Mouse (Mus musculus) retina, postnatal 7 days (tissue): Measurements from ENCODE around the gene Atad3a.
"Not testable (repeated sequence)": the region's sequence is repeated elsewhere in the genome, so short reads cannot be mapped to it uniquely, and the experiment has no call there.

Source experiments
- DNase-seq: peaks from one replicate; pipeline ENCODE4 v3.0.0-alpha.2; 2012; ENCODE audit warnings: low read depth, low spot score

Atad3a gene

GRCm38 (mm10) chr4:155760613-155761355 lies at the start of gene Atad3a:
Atad3a (minus strand) TSS chr4:155761093.
- DNase-seq, result peak; percentile 91

- no peak for DNase-seq
Observed at GRCm38 (mm10) chr4:155807841-155808240, 46.9 kb upstream of the Atad3a start.

DNA sequence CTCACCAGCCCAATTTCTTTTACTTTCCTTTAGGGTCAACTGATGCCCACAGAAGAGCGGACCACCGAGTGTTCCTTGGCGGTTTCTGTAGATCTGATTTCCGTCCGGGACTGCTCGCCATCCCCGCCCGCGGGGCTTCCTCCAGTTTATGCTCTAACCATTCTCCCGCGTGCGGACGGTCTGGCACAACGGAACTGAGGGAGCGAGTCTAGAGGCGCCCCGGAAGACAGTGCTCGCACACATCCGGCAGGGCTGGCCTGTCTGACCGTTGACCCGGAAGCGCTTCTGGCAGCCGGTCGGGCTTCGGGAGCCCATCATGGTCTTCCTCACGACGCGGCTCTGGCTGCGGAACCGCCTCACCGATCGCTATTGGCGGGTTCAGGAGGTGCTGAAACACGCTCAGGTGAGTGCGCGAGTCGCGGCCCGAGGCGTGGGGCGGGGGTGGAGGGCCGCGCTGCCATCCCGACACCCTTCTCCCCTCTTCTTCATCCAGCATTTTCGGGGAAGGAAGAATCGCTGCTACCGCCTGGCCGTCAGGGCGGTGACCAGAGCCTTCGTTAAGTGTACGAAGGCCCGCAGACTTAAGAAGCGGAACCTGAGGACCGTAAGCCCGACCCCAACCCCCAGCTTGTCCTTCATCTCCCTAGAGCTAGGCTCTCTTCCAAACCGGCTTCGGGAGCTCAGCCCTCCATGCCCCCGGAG lies 42.6 kb upstream of the Atad3a start:
- peak; percentile 89 for DNase-seq

DNA sequence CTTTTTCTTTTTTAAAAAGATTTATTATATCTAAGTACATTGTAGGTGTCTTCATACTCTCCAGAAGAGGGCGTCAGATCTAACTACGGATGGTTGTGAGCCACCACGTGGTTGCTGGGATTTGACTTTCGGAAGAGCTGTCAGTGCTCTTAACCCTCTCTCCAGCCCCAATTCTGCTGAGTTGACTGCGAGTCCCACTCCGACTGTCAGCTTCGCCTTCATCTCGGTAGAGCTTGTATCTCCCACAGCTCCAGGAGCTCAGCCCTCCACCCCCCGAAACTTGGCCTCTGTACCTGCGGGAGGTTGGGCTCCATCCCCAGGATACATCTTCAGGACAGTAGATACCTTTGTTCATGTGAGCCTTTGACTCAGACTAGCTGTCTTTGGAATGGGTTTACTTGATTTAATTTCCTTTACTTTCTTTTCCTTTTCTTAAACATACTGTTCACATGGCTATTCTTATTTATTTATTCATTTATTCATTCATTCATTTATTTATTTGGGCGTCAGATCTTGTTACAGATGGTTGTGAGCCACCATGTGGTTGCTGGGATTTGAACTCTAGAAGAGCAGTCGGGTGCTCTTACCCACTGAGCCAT lies 41.9 kb upstream of the Atad3a start, which contains the start of gene Mrpl20:
TSS of gene Mrpl20 (plus strand) at position 138 of the 599 bp plus-strand sequence.
- DNase-seq, result no peak

- DNase-seq, result no peak
Observed at GRCm38 (mm10) chr4:155802075-155802474, 41.2 kb upstream of the Atad3a start.

- DNase-seq, result no peak
Observed at GRCm38 (mm10) chr4:155793730-155794129, 32.8 kb upstream of the Atad3a start.

GRCm38 (mm10) chr4:155791240-155791933 lies 30.5 kb upstream of the Atad3a start:
- no peak for DNase-seq

DNA sequence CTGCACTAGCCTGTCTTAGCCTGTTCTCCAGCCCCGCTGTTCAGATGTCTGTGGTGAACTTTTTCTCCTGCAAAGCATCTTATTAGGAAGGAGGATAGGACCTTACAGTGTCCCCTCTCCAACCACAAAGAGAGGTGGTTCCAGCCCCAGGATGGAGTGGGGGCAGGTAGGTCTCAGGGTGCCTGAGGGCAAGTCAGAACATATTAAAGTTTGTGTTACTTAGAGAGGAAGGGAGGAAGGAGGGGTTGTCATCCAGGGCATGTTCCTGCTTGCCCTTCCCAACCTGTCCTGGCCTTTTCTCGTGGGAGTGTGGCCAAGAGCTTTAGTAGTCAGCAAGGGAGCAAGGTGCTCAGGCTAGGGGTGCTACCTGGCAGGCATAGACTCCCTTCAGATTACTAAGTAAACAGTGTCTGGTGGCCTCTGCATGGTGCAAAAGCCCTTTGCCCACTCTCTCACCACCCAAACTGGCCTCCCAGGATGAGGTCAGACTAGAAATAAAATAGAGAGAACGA lies 29.8 kb upstream of the Atad3a start:
- DNase-seq, result no peak

GRCm38 (mm10) chr4:155790021-155790489 lies 29.2 kb upstream of the Atad3a start, which contains the start of gene Ankrd65:
Ankrd65 (plus strand) TSS chr4:155790439.
- DNase-seq, result no peak

DNA sequence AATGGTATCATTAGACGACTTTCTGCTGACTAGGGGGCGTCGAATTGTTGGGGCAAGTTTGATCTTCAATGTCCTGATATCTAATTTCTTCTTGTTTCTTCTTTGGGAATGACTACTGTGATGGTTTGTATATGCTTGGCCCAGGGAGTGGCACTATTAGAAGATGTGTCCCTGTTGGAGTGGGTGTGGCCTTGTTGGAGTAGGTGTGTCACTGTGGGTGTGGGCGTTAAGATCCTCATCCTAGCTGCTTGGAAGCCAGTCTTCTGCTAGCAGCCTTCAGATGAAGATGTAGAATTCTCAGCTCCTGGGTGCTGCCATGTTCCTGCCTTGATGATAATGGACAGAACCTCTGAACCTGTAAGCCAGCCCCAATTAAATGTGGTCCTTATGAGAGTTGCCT lies 27.9 kb upstream of the Atad3a start:
- not testable (repeated sequence) for DNase-seq

DNA sequence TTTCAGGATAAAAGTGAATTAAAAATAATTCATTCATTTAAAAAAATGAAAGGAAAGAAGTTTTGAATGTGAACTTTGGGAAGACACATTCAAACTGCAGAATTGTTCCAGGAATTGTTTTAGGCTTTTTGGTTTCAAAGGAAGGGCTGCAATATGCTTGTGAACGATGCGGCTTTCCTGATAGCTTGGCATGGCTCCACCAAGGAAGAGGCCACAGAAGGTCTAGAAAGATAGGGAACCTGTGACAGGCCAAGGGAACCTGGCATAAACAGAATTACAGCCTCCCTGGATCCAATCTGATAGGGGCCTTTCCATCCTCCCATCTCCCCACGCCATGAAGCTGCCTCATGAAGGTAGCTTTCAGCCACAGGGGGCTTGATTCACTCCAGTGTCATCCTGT lies 27.4 kb upstream of the Atad3a start:
- no peak for DNase-seq

DNA sequence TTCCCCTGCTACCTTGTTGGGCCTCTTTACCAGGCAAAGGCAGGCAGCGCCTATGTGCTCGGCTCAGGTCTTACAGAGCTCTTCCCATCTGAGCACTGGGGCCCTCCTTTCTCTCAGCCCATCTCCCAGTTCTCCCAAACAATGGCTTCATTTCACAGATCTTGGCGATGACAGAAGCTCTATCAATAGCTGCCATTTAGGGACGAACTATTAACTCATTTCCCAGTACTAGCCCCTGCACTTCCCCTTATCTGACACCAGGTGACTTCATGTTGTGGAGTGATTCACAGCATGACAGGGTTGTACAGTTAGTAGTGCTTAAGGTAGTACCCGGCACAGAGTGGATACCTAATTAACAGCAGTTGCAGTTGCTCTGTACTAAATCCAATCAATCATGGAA lies 24.9 kb upstream of the Atad3a start, which contains the start of gene Tmem88b:
TSS of gene Tmem88b (minus strand) at position 56 of the 400 bp plus-strand sequence.
- no peak for DNase-seq

DNA sequence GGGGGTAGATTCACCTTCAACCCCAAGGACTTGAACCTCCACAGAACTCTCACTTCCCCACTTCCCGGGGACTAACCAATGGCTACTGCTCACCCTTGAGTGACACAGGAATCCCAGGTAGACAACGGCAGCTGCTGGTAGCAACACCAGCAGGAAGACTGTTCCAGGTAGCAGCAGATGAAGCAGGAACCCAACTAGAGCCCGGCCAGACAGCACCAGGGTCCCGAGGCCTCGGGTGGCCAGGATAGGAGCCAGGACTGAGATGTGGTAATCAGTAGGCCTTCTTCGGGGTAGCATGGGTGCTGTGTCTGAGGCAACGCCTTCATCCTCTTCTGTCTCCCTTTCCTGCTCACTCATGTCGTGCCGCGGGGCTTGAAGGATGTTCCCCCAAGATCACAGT lies 24.4 kb upstream of the Atad3a start:
- no peak for DNase-seq

DNA sequence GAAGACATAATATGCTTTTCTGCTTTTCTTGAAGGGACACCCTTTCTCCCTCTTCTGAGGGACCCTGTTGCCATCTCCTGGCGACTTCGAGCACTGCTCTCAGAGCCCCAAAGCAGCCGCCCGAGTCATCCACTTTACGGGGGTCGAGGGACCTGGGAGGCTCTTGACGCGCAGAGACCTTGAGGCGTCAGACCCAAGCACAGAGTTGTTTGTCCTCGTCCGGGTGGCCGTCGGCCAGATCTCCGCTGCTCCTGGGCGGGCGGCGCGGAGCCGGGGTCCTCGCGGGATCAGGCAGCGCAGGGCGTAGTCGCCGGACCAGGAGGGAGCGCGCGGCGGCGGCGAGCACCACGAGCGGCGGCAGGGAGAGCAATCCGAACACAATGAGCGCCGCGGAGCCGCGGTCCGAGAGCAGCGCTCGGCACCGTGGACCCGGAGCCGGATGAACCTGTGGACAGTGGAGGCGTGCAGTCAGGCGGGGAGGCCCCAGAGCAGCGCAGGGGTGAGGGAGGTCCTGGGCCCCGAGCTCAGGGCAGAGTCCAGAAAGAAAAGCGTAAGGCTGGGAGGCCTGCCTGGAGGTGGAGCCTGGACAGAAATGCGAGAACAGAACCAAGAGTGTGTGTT lies 23.3 kb upstream of the Atad3a start:
- DNase-seq, result peak; percentile 65

- DNase-seq, result no peak
Observed at GRCm38 (mm10) chr4:155783486-155784080, 22.7 kb upstream of the Atad3a start.

DNA sequence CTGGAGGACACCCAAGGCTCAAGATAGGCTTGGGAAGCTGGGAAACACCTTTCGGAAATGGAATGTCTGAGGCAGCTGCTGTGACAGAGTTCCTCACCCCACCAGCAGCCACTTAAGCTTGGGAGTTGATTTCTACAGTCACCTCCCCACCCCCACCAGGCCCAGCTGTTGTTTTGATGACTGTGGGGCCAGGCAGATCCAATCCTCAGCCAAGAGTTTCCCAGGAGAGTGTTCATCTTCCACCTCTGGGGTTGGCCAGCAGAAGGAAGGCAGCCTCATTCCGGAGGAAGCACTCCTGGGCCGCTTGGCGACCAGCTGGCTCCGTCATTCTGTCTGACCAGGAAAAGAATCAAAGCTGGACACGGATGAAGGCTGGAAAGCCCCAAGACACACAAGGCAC lies 20.0 kb upstream of the Atad3a start:
- no peak for DNase-seq

GRCm38 (mm10) chr4:155779498-155779897 lies 18.6 kb upstream of the Atad3a start:
- DNase-seq, result no peak

- no peak for DNase-seq
Observed at GRCm38 (mm10) chr4:155777816-155778215, 16.9 kb upstream of the Atad3a start.

GRCm38 (mm10) chr4:155776704-155777335 lies 15.9 kb upstream of the Atad3a start:
- no peak for DNase-seq

DNA sequence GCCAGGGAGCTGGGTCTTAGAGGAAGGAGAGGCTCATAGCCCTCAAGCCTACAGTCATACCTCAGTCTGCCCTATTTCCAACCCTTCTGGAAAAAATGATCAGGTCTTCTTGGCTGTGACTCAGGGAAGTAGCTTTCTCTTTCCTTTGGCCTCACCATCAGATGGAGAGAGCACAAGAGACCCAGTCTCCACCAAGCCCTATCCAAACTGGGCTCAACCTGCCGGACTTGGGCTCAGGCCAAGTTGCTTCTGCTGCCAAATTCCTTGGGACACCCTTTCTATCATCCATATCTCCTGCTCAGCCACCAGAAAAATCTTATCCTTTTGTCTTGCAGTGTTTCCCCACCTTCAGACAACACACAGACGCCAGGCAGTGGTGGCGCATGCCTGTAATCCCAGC lies 15.0 kb upstream of the Atad3a start:
- no peak for DNase-seq
